Mouse (Mus musculus) limb, embryonic 14.5 days (tissue): ENCODE measurements around the gene Gal3st2b. TPM values are rescaled to one million over a fixed set of nuclear protein-coding genes. Genes with fewer than 3 reads are reported as not detected.
"Not testable (repeated sequence)": the region's sequence is repeated elsewhere in the genome, so short reads cannot be mapped to it uniquely, and the experiment has no call there.

Source experiments
- ATAC-seq: fragments of 200-750 bp; cut with Nextera tagmentation; 2 replicates; pipeline ENCODE4 v1.8.0; 2017; ENCODE audit warnings: low read depth, moderate number of reproducible peaks, moderate TSS enrichment; ENCODE audit not compliant: low FRiP score
- DNase-seq: peaks from one replicate; pipeline ENCODE4 v3.0.0-alpha.2; 2015; ENCODE audit warnings: low spot score
- H3K27ac ChIP-seq: fragments of 300-500 bp; sonication (generic); replicated peaks from 2 replicates; pipeline ENCODE4 v1.5.1; 2014; ENCODE audit warnings: low read depth, mild to moderate bottlenecking, low read length, moderate library complexity, mixed read lengths
- H3K27me3 ChIP-seq: fragments of 300-500 bp; sonication (generic); 2 replicates; pipeline ENCODE4 v1.6.1; 2014; ENCODE audit warnings: low read length, mixed read lengths; ENCODE audit not compliant: control insufficient read depth, insufficient read depth
- H3K36me3 ChIP-seq: fragments of 300-500 bp; sonication (generic); 2 replicates; pipeline ENCODE4 v1.6.1; 2014; ENCODE audit warnings: mild to moderate bottlenecking, low read length, moderate library complexity, mixed read lengths; ENCODE audit not compliant: control insufficient read depth, insufficient read depth
- H3K4me1 ChIP-seq: fragments of 300-500 bp; sonication (generic); 2 replicates; pipeline ENCODE4 v1.6.1; 2014; ENCODE audit warnings: antibody characterized with exemption, low read length, mixed read lengths; ENCODE audit not compliant: control insufficient read depth, insufficient read depth
- H3K4me2 ChIP-seq: fragments of 300-500 bp; sonication (generic); replicated peaks from 2 replicates; pipeline ENCODE4 v1.6.1; 2014; ENCODE audit warnings: low read depth, mild to moderate bottlenecking, low read length, moderate library complexity; ENCODE audit not compliant: severe bottlenecking
- H3K4me3 ChIP-seq: fragments of 300-500 bp; sonication (generic); replicated peaks from 2 replicates; pipeline ENCODE4 v1.5.1; 2014; ENCODE audit warnings: low read length
- H3K9ac ChIP-seq: fragments of 300-500 bp; sonication (generic); 2 replicates; pipeline ENCODE4 v1.6.1; 2014; ENCODE audit warnings: mild to moderate bottlenecking, low read depth, low read length, moderate library complexity; ENCODE audit not compliant: severe bottlenecking
- H3K9me3 ChIP-seq: fragments of 300-500 bp; sonication (generic); 2 replicates; pipeline ENCODE4 v1.6.1; 2016; ENCODE audit warnings: low read length; ENCODE audit not compliant: control insufficient read depth
- POLR2A ChIP-seq: fragments of 200-500 bp; IDR thresholded peaks from 2 replicates; pipeline ENCODE4 v1.8.0; 2012; ENCODE audit warnings: inconsistent platforms, mild to moderate bottlenecking, moderate library complexity, borderline replicate concordance; ENCODE audit not compliant: insufficient read depth, insufficient read length; ENCODE audit errors: extremely low read depth
- WGBS: fragments of 180-500 bp; shearing (Covaris S2); extraction: QIAGEN DNeasy Blood & Tissue Kit; methylation state at CpG from one replicate; pipeline ENCODE4 v1.1.7; 2014; 5-methylcytosine and 5-hydroxymethylcytosine counted together
- polyA plus RNA-seq, 2 experiments: library from polyadenylated mRNA; depleted of rRNA in 1 of 2; stranded (reverse) in 1 of 2; unstranded in 1 of 2; fragments of >200 nt; fragmentation: Nextera tagmentation in 1 of 2; extraction: Ambion mirVana in 1 of 2; gene quantifications; 2 replicates each; pipeline versions ENCODE4 v1.2.1 to v1.2.3; 2012 to 2014

Gene Gal3st2b
- polyA plus RNA-seq, 2 experiments, result 0.18 TPM; not detected in 1

GRCm38 (mm10) chr1:93986167-93986566 lies 68.1 kb downstream of the Gal3st2b start:
- H3K4me3 ChIP-seq, result no peak overlapping the region
- no peaks in the 10 kb centered on the region for H3K36me3 ChIP-seq
- H3K4me1 ChIP-seq, result no peaks in the 10 kb centered on the region
- no peak overlapping the region for H3K4me2 ChIP-seq
- TF ChIP-seq POLR2A, result no peak
- DNase-seq (no peak), ATAC-seq (no peak)
- no peak overlapping the region for H3K9ac ChIP-seq
- WGBS, result 90% methylated on average over 3 of the region's 3 CpGs
- no peaks in the 10 kb centered on the region for H3K9me3 ChIP-seq
- no peak overlapping the region for H3K27ac ChIP-seq
- no peaks in the 10 kb centered on the region for H3K27me3 ChIP-seq

DNA sequence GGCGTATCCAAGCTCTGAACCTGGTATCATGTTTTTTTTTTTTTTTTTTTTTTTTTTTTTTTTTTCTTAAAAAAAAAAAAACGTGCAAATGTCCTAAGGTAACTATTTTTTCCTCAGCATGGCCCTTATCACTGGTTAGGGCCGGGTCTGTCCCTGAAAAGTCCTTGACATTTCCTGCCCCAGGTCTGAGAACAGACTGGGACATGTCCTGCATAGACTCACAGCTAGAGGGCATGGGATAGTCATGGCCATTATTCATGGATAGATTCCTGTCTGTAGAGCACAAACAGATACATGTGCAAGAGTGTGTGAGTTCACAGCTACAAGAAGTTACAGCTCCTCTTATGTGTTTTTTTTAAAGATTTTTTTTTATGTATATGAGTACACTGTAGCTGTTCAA lies 70.7 kb downstream of the Gal3st2b start:
- Histone ChIP-seq H3K9me3 (no peaks in the 10 kb centered on the region), H3K27ac (no peak overlapping the region), H3K27me3 (no peaks in the 10 kb centered on the region), H3K4me2 (no peak overlapping the region), H3K36me3 (no peaks in the 10 kb centered on the region), H3K4me1 (no peaks in the 10 kb centered on the region), H3K9ac (no peak overlapping the region), H3K4me3 (no peak overlapping the region)
- WGBS, result 77% methylated on average over 3 of the region's 3 CpGs
- DNase-seq (no peak), ATAC-seq (no peak)
- no peak for TF ChIP-seq POLR2A

- 86% methylated on average over 7 of the region's 8 CpGs for WGBS
- H3K27me3 ChIP-seq, ATAC-seq, H3K36me3 ChIP-seq, H3K4me1 ChIP-seq, H3K27ac ChIP-seq, DNase-seq, H3K9ac ChIP-seq, H3K4me3 ChIP-seq, H3K4me2 ChIP-seq, H3K9me3 ChIP-seq: not testable (repeated sequence)
Observed at GRCm38 (mm10) chr1:93990209-93990608, 72.1 kb downstream of the Gal3st2b start, which contains the start of gene Gal3st2c. Gene Gal3st2c (plus strand): TSS chr1:93990509.

GRCm38 (mm10) chr1:93991068-93991467 lies 73.0 kb downstream of the Gal3st2b start:
- not testable (repeated sequence) for H3K4me2 ChIP-seq
- 69% methylated on average over 2 of the region's 2 CpGs for WGBS

GRCm38 (mm10) chr1:93991491-93991890 lies 73.4 kb downstream of the Gal3st2b start:
- H3K27ac ChIP-seq, ATAC-seq, DNase-seq, H3K4me1 ChIP-seq, H3K9ac ChIP-seq, H3K4me3 ChIP-seq, H3K4me2 ChIP-seq, H3K36me3 ChIP-seq, H3K9me3 ChIP-seq, H3K27me3 ChIP-seq: not testable (repeated sequence)
- WGBS, result 77% methylated on average over 3 of the region's 3 CpGs

More at GRCm38 (mm10) chr1:93991068-93991467, 73.0 kb downstream of the Gal3st2b start:
- not testable (repeated sequence) for H3K36me3 ChIP-seq, H3K4me3 ChIP-seq, DNase-seq, H3K9ac ChIP-seq, ATAC-seq, H3K27me3 ChIP-seq, H3K27ac ChIP-seq, H3K4me1 ChIP-seq, H3K9me3 ChIP-seq

Other genes starting within 250 kb of the Gal3st2b start
- 19.2 and 24.6 TPM in 2 replicates for gene Bok, start 232.7 kb upstream of the Gal3st2b start, polyA plus RNA-seq (2012; rRNA removed)
- 31.6 and 34.9 TPM in 2 replicates for gene Bok, start 232.7 kb upstream of the Gal3st2b start, polyA plus RNA-seq (2014; fragmentation: Nextera tagmentation; extraction: Ambion mirVana)
- gene Atg4b, start 166.8 kb upstream of the Gal3st2b start, polyA plus RNA-seq (2012; rRNA removed), result 59.1 and 77.8 TPM in 2 replicates
- 81.8 and 94.0 TPM in 2 replicates for gene Atg4b, start 166.8 kb upstream of the Gal3st2b start, polyA plus RNA-seq (2014; fragmentation: Nextera tagmentation; extraction: Ambion mirVana)
- 59.4 and 62.6 TPM in 2 replicates for gene Thap4, start 163.4 kb upstream of the Gal3st2b start, polyA plus RNA-seq (2012; rRNA removed)
- 52.3 and 53.3 TPM in 2 replicates for gene Thap4, start 163.4 kb upstream of the Gal3st2b start, polyA plus RNA-seq (2014; fragmentation: Nextera tagmentation; extraction: Ambion mirVana)
- 279 and 285 TPM in 2 replicates for gene Dtymk, start 116.4 kb upstream of the Gal3st2b start, polyA plus RNA-seq (2012; rRNA removed)
- gene Dtymk, start 116.4 kb upstream of the Gal3st2b start, polyA plus RNA-seq (2014; fragmentation: Nextera tagmentation; extraction: Ambion mirVana), result 234 and 246 TPM in 2 replicates
- gene Ing5, start 114.3 kb upstream of the Gal3st2b start, polyA plus RNA-seq (2012; rRNA removed), result 14.1 and 15.1 TPM in 2 replicates
- gene Ing5, start 114.3 kb upstream of the Gal3st2b start, polyA plus RNA-seq (2014; fragmentation: Nextera tagmentation; extraction: Ambion mirVana), result 9.9 and 11.7 TPM in 2 replicates
- gene D2hgdh, start 93.4 kb upstream of the Gal3st2b start, polyA plus RNA-seq (2012; rRNA removed), result 25.1 and 34.0 TPM in 2 replicates
- 11.2 and 13.2 TPM in 2 replicates for gene D2hgdh, start 93.4 kb upstream of the Gal3st2b start, polyA plus RNA-seq (2014; fragmentation: Nextera tagmentation; extraction: Ambion mirVana)
- gene Gal3st2, start 57.0 kb upstream of the Gal3st2b start, polyA plus RNA-seq (2012; rRNA removed), result 0.23 and 0.54 TPM in 2 replicates
- gene Gal3st2, start 57.0 kb upstream of the Gal3st2b start, polyA plus RNA-seq (2014; fragmentation: Nextera tagmentation; extraction: Ambion mirVana), result 0.08 TPM in 1 of 2 replicates, not detected in the other
- gene Gal3st2c, start 72.2 kb downstream of the Gal3st2b start, polyA plus RNA-seq (2012; rRNA removed), result under 0.01 TPM in 1 of 2 replicates, not detected in the other
- gene Gal3st2c, start 72.2 kb downstream of the Gal3st2b start, polyA plus RNA-seq (2014; fragmentation: Nextera tagmentation; extraction: Ambion mirVana), result not detected in 2 replicates
- gene Neu4, start 102.1 kb downstream of the Gal3st2b start, polyA plus RNA-seq (2012; rRNA removed), result 0.04 TPM in 1 of 2 replicates, not detected in the other
- not detected in 2 replicates for gene Neu4, start 102.1 kb downstream of the Gal3st2b start, polyA plus RNA-seq (2014; fragmentation: Nextera tagmentation; extraction: Ambion mirVana)
- gene Pdcd1, start 134.2 kb downstream of the Gal3st2b start, polyA plus RNA-seq (2012; rRNA removed), result 0.09 and 0.31 TPM in 2 replicates
- gene Pdcd1, start 134.2 kb downstream of the Gal3st2b start, polyA plus RNA-seq (2014; fragmentation: Nextera tagmentation; extraction: Ambion mirVana), result 0.50 TPM in 1 of 2 replicates, not detected in the other